Mouse (Mus musculus): ENCODE results near the gene Pgm5.

GRCm38 (mm10) chr19:24871037-24871635 lies 9.5 kb upstream of the Pgm5 start:
- TF ChIP-seq EP300 (IDR thresholded peaks at IDR 0.05; ENCODE audit: low read depth): no peak
- TF ChIP-seq CTCF (IDR thresholded peaks at IDR 0.05; ENCODE audit: low read depth): peak; percentile 92
